Mouse (Mus musculus) gastrocnemius, adult 8-10 months (tissue): ENCODE measurements around the gene Olfr1491. TPM values are rescaled to one million over a fixed set of nuclear protein-coding genes. Genes with fewer than 3 reads are reported as not detected.

Experiments used
- DNase-seq, 2 experiments: peaks; one replicate each; pipeline ENCODE4 v3.0.0; 2022; ENCODE audit warnings: low spot score in 2 of 2
- total RNA-seq, 4 experiments: library from RNA; stranded (reverse); gene quantifications; 2 replicates each; pipeline ENCODE4 v1.2.4; 2022

Gene Olfr1491
- total RNA-seq = not detected

DNA sequence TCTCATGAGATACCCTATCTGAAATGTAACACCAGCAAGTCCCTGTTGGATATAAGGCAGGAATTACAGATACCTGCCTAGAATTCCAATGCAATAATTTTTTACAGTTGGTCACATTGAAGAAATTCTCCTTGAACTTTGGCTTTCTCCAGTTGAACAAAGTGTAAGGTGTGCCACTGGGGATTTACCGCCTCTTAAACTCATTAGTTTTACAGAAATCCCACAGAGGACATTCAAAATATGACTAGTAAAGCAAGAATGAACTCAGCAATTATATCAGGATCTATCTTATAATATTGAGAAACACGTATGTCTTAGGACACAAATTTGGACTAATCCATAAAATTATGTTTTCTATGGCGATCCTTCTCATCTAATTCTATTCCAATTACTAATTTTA lies at the start of gene Olfr1491:
TSS of gene Olfr1491 (plus strand) at position 301 of the 400 bp plus-strand sequence.
- no peak for DNase-seq

DNA sequence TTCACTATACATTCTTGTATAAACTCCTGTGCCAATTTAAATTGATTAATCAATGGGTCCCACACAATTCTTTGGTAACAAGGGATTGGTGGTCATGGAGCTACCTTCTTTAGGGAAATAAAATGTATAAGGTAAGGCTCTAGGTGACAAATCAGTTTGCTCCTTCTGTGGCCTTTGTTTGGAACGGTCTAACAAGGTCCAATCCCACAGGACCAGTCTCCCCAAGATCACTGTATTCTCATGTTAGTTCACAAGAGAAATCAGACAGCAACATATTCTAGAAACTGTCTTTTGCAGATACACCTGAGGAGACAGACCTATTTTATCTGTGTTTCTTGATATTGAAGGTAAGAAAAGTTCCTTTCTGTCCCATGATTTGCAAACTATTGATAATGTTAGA lies 46.3 kb upstream of the Olfr1491 start, which contains the start of gene Olfr1490:
TSS of gene Olfr1490 (plus strand) at position 301 of the 400 bp plus-strand sequence.
- no peak for DNase-seq

DNA sequence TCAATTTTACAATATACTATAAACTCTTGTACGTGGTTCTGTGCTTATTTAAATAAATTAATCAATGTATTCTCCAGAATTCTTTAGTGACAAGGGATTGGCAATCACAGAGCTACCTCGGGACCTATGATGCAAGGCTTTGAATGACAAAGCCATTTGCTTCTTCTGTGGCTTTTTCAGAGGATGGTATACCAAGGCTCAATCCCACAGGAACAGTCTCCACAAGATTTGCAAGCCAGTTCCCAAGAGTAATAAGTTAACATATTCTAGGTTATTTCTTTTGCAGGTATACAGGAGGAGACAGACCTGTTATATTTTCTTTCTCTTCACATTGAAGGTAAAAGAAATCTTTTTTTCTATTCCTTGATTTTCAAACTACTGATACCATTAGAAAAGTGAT lies 25.9 kb downstream of the Olfr1491 start, which contains the start of gene Olfr1493-ps1:
TSS of gene Olfr1493-ps1 (plus strand) at position 301 of the 400 bp plus-strand sequence.
- no peak for DNase-seq

DNA sequence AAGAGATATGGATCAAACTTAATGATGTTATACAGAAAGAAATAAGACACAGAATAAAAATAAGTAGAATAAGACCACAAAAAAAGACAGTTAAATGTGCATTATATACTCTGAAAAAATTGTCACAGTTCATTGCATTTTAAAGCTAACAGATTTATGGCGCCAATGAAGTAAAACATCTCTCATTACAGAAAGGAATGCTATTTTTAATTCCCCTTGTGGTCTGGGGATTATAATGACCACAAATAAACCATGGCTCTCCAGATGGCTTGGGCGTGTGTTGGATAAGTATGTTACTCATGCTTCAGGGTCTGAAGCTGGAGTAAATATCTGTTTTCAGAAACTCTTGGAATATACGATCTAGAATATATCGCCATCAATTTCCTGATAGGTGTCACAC lies 42.4 kb downstream of the Olfr1491 start, which contains the start of gene Olfr1494:
TSS of gene Olfr1494 (plus strand) at position 301 of the 400 bp plus-strand sequence.
- DNase-seq = no peak

DNA sequence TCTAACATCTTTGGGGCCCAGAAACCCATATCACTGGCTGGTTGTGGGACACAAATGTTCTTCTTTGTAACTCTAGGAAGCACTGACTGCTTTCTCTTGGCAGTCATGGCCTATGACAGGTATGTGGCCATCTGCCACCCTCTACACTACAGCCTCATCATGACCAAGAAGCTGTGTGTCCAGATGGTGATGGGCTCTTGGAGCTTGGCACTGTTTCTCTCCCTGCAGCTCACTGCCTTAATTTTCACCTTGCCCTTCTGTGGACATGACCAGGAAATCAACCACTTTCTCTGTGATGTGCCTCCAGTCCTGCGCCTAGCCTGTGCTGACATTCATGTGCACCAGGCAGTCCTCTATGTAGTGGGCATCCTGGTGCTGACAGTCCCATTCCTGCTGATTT lies 52.3 kb downstream of the Olfr1491 start:
- DNase-seq = no peak

Other genes starting within 250 kb of the Olfr1491 start
- not detected for gene Olfr1472, start 241.2 kb upstream of the Olfr1491 start, total RNA-seq
- gene Olfr1474, start 227.7 kb upstream of the Olfr1491 start, total RNA-seq = not detected
- gene Olfr1475, start 217.1 kb upstream of the Olfr1491 start, total RNA-seq = not detected
- not detected for gene Olfr1477, start 196.7 kb upstream of the Olfr1491 start, total RNA-seq
- not detected for gene Olfr1480, start 169.4 kb upstream of the Olfr1491 start, total RNA-seq
- not detected for gene Olfr1484, start 113.8 kb upstream of the Olfr1491 start, total RNA-seq
- gene Olfr1487, start 79.9 kb upstream of the Olfr1491 start, total RNA-seq = not detected
- not detected for gene Olfr1489, start 65.6 kb upstream of the Olfr1491 start, total RNA-seq
- not detected for gene Olfr1490, start 46.2 kb upstream of the Olfr1491 start, total RNA-seq
- gene Olfr1493-ps1, start 26.0 kb downstream of the Olfr1491 start, total RNA-seq = not detected
- gene Olfr1494, start 42.5 kb downstream of the Olfr1491 start, total RNA-seq = not detected
- not detected for gene Olfr1495, start 67.3 kb downstream of the Olfr1491 start, total RNA-seq
- not detected for gene Olfr1496, start 80.6 kb downstream of the Olfr1491 start, total RNA-seq
- gene Olfr1497, start 100.9 kb downstream of the Olfr1491 start, total RNA-seq = not detected
- not detected for gene Olfr1499, start 122.2 kb downstream of the Olfr1491 start, total RNA-seq
- gene Olfr1500, start 133.2 kb downstream of the Olfr1491 start, total RNA-seq = not detected
- gene Olfr1501, start 153.4 kb downstream of the Olfr1491 start, total RNA-seq = not detected
- not detected for gene Olfr1502, start 164.5 kb downstream of the Olfr1491 start, total RNA-seq
- gene Olfr1504, start 200.7 kb downstream of the Olfr1491 start, total RNA-seq = not detected
- gene Olfr1505, start 216.3 kb downstream of the Olfr1491 start, total RNA-seq = not detected